Mouse (Mus musculus) T-helper 17 cell (primary cell): ENCODE results near the gene Dnm2.

Experiments
- in situ Hi-C, 2 experiments: fragments of 300-600 bp; cut with MboI, MseI; formaldehyde crosslinking; loops; 1 replicate in 1 of 2; 2 replicates in 1 of 2; pipeline ENCODE4 v1.15.1; 2025; ENCODE audit warnings: high pct_unique_total_duplicates in 2 of 2

Gene Dnm2

DNA sequence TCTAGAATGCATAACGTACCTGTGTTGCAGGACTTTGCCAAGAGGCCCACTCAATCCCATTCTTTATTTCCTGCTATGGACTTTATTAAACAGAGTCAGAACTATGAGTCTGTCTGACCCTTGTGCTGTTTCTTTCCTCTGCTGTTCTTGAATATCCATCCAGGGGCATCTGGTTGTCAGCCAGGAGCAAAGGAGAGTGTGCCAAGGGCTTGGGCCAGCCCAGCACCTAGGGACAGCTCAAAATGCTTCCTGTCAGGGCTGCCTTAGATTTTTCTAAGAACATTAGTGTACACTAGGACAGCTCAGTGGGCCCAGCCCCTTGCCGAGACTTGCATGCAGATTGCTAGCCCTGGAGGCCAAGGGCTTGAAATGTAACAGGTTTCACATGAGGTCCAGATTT, 3.1 kb downstream of the Dnm2 start:
- in situ Hi-C loops, result loop anchor here in 1 of 2 experiments (10.0 kb wide), 1 partner anchor 763 kb away; no protein-coding TSS in a partner anchor

DNA sequence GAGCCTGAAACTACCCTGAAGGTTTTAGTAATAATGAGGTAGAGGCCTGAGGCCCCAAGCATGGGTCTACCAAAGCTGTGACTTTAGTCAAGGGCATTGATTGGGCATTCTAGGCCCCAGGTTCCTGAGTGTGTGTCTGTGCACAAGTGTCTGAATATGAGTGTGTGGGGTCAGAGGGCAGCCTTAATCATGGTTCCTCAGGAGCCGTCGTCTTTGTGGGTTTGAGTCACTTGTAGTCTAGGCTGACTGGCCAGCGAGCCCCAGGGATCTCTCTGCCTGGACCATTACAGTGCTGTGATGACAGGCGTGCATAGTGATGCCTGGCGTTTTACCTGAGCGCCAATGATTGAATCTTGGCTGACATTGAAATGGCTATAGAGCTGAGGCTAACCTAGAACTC, 3.5 kb downstream of the Dnm2 start:
- in situ Hi-C loops, result loop anchor here in 1 of 2 experiments (10.0 kb wide), 1 partner anchor 763 kb away; no protein-coding TSS in a partner anchor

- in situ Hi-C loops, result no loop called here
Measured at GRCm38 (mm10) chr9:21430724-21431123, 6.0 kb downstream of the Dnm2 start.

DNA sequence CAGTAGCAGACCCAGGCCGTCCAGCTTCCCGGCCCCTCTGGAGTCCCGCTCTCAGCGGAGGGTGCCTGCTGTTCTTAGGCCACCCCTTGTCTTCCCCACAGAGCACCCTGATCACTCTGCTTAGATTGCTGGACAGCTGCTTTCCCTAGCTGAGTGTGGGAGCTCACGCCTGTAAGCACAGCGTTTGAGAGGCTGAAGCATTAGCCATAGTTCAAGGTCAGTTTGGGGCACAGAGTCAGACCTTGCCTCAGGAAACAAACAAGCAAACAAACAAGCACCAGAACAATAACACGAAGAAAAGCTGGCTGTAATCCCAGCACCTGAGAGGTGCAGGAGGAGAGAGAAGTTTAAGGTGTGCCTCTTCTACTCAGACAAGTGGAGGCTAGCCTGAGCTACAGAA, 7.4 kb downstream of the Dnm2 start:
- in situ Hi-C loops, result no loop called here

DNA sequence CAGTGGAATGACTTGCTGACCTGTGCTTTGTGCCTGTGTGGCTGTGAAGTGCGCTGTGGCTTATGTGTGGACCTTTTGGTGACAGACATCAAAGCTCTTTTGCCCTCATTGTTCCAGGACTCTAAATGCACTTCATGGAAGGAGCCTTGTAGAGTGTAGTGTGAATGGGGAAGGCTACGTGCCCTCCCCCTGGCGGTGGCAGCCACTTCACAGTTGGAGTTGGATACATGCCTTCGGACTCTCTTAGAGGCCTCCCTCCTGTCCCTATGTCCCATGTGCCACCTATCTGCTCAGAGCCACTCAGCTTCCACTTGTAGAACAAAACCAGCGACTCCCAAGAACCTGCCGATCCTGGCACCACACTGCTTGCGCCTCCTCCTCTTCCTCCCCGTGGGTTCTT, 9.1 kb downstream of the Dnm2 start:
- in situ Hi-C loops, result no loop called here

- in situ Hi-C loops, result no loop called here
Measured at GRCm38 (mm10) chr9:21434410-21434809, 9.7 kb downstream of the Dnm2 start.

GRCm38 (mm10) chr9:21435777-21436635, 11.3 kb downstream of the Dnm2 start:
- in situ Hi-C loops, result no loop called here

DNA sequence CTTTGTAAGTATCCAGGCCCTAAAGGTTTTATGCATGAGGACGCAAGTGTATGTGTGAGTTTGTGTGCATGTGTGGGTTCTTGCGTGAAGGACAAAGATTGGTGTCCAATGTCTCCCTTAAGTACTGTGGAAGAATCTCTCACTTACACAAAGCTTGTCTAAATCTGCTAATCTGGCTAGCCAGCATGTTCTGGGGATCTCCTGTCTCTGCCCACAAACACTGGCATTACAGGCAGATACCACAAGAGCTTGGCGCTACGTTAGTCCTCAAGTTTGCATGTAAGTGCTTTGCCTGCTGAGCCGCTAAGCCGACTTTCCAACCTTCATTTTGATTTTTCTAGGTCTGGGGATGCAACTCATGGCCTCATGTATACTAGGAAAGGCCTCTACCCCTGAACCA, 12.9 kb downstream of the Dnm2 start:
- in situ Hi-C loops, result no loop called here

- in situ Hi-C loops, result no loop called here
Measured at GRCm38 (mm10) chr9:21438219-21438618, 13.5 kb downstream of the Dnm2 start.

DNA sequence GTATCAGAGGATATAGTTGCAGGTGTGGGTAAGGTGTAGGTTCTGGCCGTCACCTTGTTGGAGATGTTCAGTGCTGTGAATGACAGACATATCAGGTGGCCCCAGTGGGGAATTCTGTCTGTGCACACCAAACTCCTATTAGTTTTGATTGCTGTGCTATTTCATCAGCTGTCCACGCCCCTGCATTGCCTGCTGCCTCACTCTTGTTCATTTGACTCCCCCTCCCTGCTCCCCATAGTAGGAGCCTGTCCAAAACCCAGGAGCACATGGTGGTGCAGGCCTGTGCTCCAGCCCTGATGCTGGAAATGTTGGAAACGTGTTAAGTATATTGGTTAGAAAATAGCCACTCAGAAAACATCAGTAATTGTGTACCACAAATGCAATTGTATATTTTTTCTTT, 14.7 kb downstream of the Dnm2 start:
- in situ Hi-C loops, result no loop called here

- in situ Hi-C loops, result no loop called here
Measured at GRCm38 (mm10) chr9:21439914-21440313, 15.2 kb downstream of the Dnm2 start.

DNA sequence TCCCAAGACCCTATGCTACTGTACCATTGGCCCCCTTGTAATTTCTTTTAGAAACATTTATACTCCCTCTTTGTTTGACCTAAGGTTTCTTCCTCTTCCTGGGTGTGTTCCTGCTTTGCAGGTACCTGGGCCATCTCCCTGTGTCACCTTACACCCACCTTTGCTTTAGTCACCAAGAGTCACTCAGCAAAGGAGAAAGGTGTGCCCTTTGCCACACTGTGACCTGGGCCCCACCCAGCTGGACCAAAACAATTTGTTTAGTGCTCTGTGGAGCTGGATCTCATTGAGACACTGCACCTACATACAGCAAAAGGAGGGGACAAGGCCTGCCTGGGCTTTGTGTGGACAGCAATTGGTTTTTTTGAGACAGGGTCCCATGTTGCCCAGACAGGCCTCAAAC, 15.7 kb downstream of the Dnm2 start:
- in situ Hi-C loops, result no loop called here

- in situ Hi-C loops, result no loop called here
Measured at GRCm38 (mm10) chr9:21443853-21444252, 19.1 kb downstream of the Dnm2 start.

GRCm38 (mm10) chr9:21444574-21444973, 19.9 kb downstream of the Dnm2 start:
- in situ Hi-C loops, result no loop called here

GRCm38 (mm10) chr9:21445081-21445744, 20.5 kb downstream of the Dnm2 start:
- in situ Hi-C loops, result no loop called here

GRCm38 (mm10) chr9:21447778-21448177, 23.1 kb downstream of the Dnm2 start:
- in situ Hi-C loops, result no loop called here

- in situ Hi-C loops, result no loop called here
Measured at GRCm38 (mm10) chr9:21449710-21450109, 25.0 kb downstream of the Dnm2 start.

- in situ Hi-C loops, result no loop called here
Measured at GRCm38 (mm10) chr9:21450270-21450669, 25.6 kb downstream of the Dnm2 start.

GRCm38 (mm10) chr9:21451391-21451790, 26.7 kb downstream of the Dnm2 start:
- in situ Hi-C loops, result no loop called here

GRCm38 (mm10) chr9:21451870-21452269, 27.2 kb downstream of the Dnm2 start:
- in situ Hi-C loops, result no loop called here

GRCm38 (mm10) chr9:21453003-21453402, 28.3 kb downstream of the Dnm2 start:
- in situ Hi-C loops, result no loop called here

DNA sequence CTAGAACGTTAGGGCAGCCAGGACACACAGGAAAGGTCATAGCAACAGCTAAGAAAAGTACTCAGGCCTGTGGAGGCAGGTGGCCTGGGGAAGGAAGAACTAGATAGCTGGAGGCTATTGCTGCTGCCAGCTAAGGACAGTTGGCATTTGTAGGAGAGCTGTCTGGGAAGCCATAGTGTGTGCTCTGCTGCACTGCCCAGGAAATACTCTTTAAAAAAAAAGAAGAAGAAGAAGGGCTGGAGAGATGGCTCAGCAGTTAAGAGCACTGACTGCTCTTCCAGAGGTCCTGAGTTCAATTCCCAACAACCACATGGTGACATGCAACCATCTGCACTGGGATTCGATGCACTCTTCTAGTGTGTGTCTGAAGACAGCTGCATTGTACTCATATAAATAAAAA, 28.8 kb downstream of the Dnm2 start:
- in situ Hi-C loops, result no loop called here

- in situ Hi-C loops, result no loop called here
Measured at GRCm38 (mm10) chr9:21454556-21454955, 29.8 kb downstream of the Dnm2 start.
